Mouse (Mus musculus): ENCODE data around the gene C8a.

C8a gene

DNA sequence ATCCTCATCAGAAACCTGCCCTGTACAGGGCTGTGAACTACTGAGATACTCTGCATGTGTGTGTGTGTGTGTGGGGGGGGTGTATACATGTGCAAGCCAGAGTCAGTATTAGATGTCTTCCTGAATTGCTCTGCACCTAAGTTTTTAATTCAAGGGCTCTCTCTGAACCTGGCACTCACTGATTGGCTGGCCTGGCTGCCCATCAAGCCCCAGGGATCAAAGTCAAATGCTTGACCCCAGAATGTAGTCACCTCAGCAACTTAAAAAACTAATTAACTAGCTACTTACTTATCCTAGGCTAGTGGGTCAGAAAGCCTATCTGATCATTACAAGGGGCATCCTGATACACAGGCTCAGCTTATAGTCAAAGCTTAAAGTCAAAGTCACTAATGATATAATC lies 6.6 kb downstream of the C8a start:
- TF ChIP-seq GATA4 (IDR thresholded peaks at IDR 0.05; ENCODE audit: insufficient replicate concordance, low read length) = no peak

DNA sequence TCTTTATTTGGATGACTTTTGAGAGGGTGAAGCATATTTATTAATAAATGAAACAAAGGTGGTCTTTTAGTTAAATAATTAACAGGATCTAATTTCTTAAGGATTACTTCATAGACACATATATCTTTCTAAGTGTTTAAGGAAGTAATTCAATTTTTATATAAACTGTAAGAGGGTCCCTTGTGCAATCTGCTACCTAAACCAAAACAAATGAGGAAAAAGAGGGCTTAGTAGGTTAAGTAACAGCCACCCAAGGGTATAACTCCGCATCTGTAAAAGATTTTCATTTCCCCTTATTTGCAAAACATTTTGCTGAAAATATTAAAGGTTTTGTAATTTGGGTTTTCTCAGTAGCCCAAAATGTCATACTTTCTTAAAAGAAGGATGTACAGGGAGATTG lies 11.8 kb downstream of the C8a start:
- TF ChIP-seq GATA4 (IDR thresholded peaks at IDR 0.05; ENCODE audit: insufficient replicate concordance, low read length) = no peak

DNA sequence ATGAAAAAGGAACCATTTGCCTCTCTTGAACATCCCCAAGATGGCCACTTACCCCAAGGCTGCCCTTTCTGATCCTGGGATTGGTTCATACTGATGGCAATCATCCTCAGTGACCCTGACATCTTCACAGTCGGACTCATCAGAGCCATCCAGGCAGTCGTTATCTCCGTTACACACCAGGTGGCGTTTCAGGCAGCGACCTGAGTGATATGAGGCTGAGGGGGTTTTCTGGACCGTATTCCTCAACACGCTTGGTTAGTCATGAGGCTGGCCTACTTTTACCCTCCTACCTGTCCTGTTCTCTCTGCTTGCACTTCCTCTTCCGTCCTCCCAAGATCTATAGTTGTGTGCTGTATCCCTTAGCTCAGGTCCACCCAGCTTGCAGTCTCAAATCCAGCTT lies 15.0 kb downstream of the C8a start:
- no peak for TF ChIP-seq GATA4 (IDR thresholded peaks at IDR 0.05; ENCODE audit: insufficient replicate concordance, low read length)

DNA sequence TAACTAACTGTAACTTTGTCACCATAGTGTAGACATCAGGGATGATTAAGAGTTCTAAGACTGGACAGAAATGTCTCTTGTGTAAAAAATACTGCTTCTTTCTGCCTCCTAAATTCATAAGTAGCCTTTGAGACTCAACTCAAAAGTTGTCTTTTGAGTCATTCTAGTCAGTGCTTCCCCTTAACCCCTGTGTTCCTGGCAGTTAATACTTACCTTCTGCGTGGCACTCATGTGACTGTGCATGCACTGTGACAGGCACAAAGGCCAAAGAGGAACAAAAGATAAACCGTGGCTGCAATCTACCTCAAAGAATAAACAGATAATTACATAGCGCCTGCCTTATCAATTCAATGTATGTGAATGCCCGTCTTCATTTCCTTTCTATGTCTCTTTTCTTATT lies 18.4 kb downstream of the C8a start:
- TF ChIP-seq GATA4 (IDR thresholded peaks at IDR 0.05; ENCODE audit: insufficient replicate concordance, low read length) = no peak

DNA sequence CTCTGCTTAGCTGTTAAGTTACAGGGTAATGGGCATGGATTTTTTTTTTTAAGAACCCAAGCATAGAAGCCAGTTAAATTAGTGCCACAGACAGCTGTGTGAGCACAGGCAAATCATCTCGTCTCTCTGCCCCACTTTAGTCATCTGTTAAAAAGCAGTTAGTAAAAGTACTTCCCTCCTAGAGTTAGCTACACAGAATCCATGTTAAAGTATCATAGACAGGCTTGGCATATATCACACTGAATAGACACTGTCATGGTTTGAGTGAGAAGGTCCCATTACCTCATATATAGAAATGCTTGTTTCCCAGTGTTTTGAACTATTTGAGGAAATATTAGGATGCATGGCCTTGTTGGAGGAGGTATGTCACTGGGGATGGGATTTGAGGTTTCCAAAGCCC lies 19.2 kb downstream of the C8a start, which contains the start of gene Gm17662:
Gene Gm17662 (plus strand): TSS at position 301 of the 400 bp plus-strand sequence.
- TF ChIP-seq GATA4 (IDR thresholded peaks at IDR 0.05; ENCODE audit: insufficient replicate concordance, low read length) = no peak

DNA sequence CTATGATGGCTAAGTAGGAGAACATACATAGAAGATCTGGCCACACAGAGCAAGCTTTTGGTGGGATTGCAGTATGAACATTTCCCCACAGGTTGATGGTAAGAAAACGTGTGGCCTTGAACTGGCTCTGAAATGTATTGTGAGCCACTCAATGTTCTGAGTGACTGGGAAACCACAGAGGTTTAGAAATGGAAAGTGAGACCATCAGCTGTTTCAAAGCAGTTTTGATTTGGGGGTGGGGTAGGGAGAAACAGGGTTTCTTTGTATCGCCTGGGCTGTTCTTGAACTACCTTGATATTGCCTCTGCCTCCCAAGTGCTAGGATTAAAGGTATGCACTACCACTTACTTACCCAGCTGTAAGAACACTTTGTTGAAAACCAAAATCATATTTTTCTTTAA lies 21.0 kb downstream of the C8a start:
- TF ChIP-seq GATA4 (IDR thresholded peaks at IDR 0.05; ENCODE audit: insufficient replicate concordance, low read length) = no peak

DNA sequence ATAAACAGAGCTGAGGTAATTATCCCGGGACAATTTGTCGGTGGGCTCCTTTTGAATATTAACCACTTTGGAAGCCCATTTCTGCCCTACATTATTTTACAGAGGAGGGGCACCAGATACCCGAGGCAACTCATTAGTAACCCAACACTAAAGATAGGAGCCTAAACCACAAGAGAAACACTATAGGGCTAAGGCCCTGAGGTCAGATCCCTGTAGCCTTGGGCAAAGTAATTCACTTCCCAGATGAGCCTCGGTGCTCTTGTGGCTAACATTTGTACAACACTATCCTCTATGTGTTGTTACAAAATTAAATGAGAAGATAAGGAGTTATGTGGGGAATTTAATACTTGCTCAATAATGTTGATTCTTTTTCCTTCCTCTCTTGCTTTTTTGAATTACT lies 32.7 kb downstream of the C8a start:
- no peak for TF ChIP-seq GATA4 (IDR thresholded peaks at IDR 0.05; ENCODE audit: insufficient replicate concordance, low read length)

DNA sequence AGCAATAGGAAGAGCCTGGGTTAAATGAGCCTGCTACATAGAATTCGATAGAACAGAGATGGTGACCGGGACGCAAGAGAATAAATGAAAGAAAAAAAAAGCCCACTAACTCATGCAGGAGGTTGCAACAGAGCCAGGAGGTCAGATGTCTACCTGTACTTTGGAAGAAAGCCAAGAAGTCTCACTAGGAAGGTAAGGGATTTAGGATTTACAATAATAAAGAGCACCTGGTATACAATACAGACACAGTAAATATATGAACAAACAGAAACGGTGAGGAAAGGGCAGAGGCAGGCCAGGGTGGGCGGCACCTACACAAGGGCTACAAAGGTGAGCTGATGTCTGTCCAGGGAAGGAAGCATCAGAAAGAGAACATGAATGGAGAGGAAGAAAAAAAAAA lies 34.0 kb downstream of the C8a start:
- no peak for TF ChIP-seq GATA4 (IDR thresholded peaks at IDR 0.05; ENCODE audit: insufficient replicate concordance, low read length)

DNA sequence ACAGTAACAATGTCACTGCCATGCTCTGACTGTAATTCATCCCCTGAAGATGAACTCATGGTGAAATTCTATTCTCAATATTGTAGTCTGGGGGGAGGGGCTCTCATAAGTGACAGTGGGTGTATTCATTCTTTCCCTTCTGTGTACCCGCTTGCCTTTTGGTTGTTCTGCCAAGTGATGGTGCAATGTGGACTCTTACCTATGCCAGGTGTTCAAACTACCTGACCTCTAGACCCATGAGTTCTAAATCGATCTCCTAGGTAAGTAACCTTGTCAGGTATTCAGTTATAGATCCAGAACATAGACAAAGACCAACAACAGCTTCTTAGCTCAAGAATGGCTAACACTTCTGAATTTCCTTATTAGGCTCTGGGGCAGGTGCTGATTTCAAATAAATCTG lies 37.9 kb downstream of the C8a start:
- TF ChIP-seq GATA4 (IDR thresholded peaks at IDR 0.05; ENCODE audit: insufficient replicate concordance, low read length) = no peak

DNA sequence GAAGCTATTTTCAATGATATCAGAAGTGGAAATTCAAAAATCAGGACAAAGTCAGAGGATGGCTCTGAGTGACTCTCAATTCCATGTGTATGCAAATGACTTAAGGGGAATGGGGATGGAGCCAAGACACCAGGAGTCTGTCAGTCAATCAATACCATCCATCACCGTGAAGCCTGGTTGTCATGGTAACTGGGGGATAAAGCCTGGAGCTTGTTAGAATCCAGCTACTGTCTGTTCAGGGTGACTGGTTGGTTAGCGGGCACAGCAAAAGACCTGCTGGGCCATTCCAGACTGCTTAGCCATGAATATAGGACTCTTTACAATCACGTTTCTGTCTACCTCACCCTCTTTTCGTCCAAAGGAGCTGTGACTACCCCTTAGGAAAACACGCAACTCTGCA lies 41.1 kb downstream of the C8a start:
- no peak for TF ChIP-seq GATA4 (IDR thresholded peaks at IDR 0.05; ENCODE audit: insufficient replicate concordance, low read length)

DNA sequence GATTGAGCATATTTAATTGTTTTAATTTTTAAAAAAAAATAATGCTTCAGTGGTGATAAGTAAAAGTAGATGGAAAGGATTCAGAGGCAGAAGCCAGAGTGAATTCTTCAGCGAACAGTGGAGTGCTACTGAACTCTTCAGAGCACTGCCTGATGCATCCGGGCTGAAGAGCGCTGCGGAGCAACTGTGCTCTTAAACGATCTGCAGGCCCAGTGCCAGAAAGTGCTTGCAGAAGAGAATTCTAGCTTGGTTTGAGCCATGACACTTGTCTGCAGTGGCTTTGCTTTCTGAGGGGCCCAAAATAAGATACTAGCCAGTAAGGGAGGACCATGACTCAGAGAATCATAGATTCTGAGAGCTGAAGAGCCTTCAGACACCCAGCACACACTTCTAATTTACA lies 47.3 kb downstream of the C8a start:
- TF ChIP-seq GATA4 (IDR thresholded peaks at IDR 0.05; ENCODE audit: insufficient replicate concordance, low read length) = no peak

DNA sequence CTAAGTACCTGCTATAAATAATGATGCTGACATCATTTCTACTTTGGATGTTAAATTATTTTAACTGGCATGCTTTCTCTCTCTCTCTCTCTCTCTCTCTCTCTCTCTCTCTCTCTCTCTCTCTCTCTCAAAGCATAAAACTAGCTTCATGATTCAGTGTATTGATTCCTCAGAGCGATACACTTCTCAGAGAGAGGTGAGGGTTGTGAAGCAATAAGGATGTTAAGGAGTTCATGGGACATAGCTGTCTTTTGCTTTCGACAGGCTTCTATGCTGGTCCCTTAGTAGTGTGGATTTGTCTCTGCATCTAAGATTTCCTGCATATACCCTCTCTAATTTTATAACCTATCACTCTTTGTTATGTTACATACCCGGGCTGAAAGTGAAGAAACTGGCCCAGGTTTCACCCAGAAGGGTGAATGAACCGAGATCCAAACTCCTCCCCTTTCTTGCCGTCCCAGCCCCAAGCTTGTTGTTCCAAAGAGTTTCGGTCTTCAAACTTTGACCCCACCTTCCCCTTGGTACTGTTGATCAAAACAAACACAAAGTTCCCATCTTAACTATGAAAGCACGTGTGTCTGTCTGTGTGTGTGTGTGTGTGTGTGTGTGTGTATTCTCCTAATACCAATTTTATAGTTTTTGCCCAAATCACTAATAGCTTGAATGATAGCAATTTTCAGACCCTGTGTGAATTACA lies 51.7 kb downstream of the C8a start:
- no peak for TF ChIP-seq GATA4 (IDR thresholded peaks at IDR 0.05; ENCODE audit: insufficient replicate concordance, low read length)

DNA sequence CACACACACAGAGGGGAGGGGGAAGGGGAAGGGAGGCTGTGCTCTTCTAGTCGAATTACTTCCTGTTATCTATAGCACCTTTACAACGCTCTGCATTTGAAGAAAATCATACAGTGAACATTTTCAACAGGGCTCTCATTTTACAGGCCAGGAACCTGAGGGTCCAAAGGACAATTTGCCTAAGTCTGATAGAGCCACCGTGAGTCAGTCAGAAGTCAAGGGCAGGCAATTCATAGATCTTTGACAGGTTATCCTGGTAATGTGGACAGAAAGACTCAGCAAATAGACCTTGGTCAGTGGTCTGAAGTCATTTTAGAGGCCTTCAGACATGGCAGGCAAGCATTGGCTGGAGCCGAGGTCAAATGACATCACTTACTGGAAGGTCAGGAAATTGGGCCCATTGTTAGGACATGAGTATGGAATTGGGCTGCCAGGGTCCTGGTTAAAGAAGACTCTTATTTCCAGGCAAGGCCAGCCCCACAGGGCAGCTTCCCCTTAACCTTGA lies 52.5 kb downstream of the C8a start:
- TF ChIP-seq GATA4 (IDR thresholded peaks at IDR 0.05; ENCODE audit: insufficient replicate concordance, low read length) = peak; percentile 38; the same call in 1 of the 2 replicates

DNA sequence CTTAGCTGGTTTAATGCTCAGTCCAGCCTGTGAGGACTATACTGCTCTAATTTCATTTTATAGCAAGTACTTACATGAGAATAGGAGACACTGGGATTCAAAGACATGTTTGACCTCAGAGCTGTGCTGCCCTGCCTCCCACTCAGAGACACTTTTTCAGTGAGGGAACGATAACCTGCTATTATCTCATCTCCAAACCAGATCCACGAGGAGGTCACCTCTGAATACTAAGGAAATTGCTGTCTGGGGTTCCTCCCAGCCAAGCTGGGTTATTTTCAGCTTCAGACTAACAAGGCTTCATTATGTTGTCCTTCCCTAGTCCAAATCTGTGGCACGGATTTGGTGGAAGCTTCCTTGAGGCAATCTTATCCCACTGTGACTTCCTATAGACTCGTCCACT lies 56.3 kb downstream of the C8a start:
- TF ChIP-seq GATA4 (IDR thresholded peaks at IDR 0.05; ENCODE audit: insufficient replicate concordance, low read length) = no peak

DNA sequence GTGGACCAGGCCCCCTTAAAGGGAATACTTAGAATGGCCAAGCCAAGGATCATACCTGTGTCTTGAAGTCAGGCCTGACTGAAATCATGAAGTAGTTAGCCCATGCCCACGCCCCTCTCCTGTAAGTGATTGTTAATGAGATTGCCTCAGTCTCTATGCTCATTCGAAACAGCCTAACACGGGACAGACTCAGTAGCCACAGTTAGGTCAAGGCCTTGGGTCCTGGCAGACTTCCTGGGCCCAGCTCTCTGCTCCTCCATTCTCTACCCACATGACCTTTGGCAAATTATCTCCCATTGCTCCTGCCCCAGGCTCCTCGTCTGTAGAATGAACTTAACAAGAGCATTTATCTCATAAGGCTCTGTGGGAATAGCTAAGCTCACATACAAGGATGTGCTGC lies 57.2 kb downstream of the C8a start:
- TF ChIP-seq GATA4 (IDR thresholded peaks at IDR 0.05; ENCODE audit: insufficient replicate concordance, low read length) = no peak

DNA sequence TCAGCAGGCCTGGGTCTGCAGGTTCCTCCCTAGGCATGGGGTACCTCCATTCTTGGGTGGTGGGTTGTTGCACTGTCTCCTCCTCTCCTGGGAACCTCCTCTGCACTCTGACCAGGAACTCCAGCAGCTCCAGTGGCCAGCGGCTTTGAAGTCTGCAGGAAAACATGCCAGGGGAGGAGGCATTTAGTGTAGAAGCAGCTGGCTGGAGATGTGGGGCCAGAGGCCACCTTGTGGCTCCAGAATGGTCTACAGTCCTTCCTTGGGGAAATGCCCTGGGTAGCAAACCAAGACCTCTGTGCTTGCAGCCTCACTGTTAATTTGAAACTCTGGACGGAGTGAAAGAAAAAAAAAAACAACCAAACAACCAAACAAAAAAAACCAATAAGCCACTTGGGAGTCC lies 58.7 kb downstream of the C8a start:
- no peak for TF ChIP-seq GATA4 (IDR thresholded peaks at IDR 0.05; ENCODE audit: insufficient replicate concordance, low read length)

Measured in liver, adult (tissue).